Mouse (Mus musculus): Measurements from ENCODE around the gene Fam43b.
"Not testable (repeated sequence)": the region's sequence is repeated elsewhere in the genome, so short reads cannot be mapped to it uniquely, and the experiment has no call there.

The Fam43b gene

DNA sequence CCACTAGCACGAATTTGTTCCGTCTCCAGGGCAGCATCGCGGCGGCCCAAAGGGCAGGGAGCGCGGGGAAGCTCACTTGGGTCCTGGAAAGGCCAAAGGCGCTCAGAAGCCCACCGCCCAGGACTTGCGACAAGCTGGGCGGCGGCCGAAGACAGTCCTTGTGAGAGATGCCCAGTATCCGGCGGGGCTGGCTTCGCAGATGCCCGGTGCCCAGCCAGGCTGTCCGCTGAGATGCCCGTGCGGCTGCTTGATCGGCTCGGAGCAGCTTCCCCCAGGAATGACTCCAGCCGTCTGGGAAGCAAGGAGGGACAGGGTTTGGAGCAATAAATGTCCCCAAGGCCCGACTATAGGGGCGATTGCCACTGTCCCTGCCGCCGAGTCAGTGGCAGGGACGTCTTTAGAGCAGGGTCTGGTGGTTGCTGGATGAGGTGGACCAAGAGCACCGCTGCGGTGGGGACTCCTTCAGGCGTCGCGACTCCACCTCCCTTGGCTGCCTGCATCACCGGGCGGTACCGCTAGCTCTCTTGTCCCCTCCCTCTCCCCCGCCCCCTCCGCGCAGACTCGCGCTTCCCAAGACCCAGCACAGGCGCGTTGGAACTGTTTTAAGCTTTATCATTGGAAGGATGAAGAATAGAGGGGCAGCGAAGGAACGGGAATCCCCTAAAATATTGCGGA lies at the start of gene Fam43b:
Gene Fam43b (minus strand): TSS at position 558 of the 675 bp plus-strand sequence.
- no peak for DNase-seq (ENCODE audit: low spot score in 2 of 2)

DNA sequence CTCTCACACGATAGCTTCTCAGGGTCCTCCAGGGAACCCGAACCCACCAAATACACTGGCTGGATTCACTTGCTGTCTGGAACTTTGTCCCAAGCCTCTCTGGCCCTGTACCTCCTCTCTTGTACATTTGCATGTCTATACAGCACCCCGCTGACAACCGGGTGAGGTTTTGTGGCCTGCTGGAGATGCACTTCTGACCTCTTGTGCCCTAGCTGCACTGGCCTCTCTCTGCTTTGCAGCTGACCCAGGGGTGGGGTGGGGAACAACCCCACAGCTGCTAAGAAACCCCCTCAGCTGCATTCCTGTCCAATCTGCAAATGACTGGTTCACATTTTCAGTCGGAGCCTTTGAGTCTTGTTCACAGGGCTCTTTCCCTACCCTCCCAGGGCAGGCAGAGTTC lies 48.6 kb upstream of the Fam43b start:
- no peak for DNase-seq (ENCODE audit: low spot score in 2 of 2)

DNA sequence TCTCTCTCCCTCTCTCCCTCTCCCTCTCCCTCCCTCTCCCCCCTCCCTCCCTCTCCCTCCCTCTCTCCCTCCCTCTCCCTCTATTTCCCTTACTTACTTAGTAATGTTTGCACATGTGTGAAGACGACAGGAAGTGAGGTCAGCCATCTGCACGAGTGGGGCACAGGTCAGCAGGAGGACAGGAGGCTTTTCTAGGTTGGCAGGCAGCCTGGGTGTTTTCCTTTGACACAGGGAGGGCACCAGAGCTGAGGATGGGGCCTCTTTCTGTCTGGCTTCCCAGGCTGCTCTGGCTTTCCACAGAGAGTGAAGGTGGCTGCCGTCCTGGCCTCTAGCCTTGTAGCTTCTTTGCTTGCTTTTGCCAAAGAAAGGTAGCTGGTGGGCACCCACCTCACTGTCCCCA lies 43.7 kb upstream of the Fam43b start:
- DNase-seq (ENCODE audit: low spot score in 2 of 2): no peak

DNA sequence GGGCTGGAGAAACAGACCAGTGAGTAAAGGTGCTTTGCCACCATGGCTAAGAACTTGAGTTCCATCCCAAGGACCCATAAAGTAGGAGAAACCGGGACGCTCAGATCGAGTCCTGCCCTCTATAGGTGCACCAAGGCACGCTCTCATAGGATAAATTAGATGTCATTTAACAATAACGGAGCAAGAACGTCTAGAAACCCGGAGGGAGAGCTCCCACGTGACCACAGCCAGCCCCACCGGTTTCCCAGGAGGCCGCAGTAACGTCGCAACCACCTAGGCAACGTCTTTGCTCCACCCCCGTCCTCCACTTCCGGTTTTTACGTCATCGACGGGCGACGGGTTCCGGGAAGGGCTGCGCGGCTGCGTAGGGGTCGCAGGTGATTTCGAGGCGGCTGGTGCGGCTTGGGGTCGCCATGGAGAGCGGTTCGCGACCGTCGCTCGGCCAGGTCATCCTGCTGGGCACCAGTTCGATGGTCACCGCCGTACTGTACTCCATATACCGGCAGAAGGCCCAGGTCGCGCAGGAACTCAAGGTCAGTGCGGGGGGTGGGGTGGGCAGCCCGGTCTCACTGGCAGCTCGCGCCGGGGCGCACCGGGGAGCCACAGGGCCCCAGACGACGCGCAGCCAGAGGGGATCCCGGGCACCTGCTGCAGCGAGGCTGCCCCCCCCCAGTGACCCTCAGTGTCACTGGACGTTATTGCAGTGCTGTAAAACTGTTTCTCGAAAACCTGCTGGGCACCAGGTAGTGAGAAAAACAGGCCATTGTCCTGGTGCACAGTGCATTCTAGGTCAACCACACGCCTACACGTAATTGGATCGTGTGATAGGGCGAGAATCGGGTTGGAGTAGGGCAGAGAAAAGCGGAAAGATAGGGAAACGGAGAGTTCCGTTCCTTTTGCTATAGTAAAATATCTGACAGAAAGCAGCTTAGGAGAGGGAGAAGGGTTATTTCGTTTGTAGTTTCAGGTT lies 38.3 kb upstream of the Fam43b start, which contains the start of gene Mul1:
Gene Mul1 (plus strand): TSS at position 325 of the 970 bp plus-strand sequence.
- peak; percentile 94 for DNase-seq (ENCODE audit: low spot score in 2 of 2)

DNA sequence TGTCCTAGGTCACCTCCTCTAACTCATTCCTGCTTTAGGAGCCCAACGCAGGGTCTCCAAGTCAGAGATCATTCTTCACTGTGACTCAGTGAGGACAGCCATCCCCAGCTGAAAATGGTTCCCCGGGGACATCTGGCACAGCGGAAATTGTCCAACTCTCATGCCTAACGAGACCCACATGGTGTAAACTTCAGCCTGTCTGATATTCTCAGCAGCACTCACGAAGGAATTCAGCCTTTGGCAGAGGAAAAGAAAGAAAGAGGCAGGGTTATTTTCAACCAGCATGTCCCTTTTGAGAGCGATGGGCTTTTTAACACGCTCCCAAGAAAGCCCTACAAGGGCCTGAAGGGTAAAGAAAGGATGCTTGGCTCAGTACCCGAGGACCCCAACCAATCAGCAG lies 35.0 kb upstream of the Fam43b start:
- no peak for DNase-seq (ENCODE audit: low spot score in 2 of 2)

DNA sequence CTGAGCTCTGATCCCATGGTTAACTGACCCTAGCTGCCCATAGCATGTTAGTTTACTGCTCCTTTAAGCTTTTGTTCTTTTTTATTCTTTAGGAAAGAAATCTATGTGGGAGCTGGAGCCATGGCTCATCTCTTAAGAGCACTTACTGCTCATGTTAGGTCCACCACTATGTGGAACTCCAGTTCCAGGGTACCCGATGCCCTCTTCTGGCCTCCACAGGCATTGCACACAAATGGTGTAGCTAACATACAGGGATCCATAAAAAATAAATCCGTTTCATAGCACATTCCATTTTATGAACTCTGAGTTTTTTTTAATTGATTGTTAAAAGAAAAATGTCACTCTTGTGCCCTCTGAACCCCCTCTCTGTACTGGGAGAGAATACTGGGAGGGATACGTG lies 33.5 kb upstream of the Fam43b start:
- no peak for DNase-seq (ENCODE audit: low spot score in 2 of 2)

DNA sequence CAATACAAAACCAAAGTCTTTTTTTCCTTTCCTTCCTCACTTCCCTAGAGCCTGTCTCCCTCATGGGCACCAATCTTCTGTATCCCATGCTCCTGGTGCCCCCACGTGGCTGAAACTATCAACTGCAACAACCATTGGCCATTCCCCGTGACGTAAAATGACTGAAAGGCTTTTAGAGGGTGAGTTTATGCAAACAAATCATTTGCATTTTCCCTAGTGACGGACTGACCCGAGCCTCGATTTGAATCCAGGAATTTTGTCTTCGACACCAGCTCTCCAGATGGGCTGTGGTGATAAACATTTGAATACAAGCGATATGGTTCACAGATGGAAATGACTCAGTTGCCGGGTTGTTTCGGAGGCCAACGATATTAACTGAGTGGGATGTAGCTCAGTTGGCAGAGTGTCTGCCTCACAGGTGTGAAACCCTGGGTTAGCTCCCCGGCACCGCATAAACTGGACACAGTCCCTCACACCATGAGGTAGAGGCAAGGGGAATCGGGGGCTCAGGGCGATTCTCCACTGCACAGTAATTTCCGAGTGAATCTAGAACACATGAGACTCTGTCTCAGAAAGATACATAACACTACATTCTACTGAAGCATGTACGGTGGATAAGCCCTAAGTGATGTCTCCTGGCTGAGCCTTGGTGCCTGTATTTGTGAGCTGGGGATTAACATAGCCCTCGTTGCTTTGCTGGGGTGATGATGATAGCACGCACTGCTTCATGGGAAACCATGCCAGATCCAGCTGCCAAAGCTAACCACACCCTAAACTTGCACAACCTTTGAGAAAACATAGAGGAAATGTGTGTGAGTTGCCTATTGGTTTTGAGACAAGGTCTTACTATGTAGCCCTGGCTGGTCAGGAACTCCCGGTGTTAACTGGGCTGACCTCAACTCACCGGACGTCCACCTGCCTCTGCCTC lies 30.7 kb upstream of the Fam43b start:
- peak; percentile 75 to 85 for DNase-seq (ENCODE audit: low spot score in 2 of 2)

DNA sequence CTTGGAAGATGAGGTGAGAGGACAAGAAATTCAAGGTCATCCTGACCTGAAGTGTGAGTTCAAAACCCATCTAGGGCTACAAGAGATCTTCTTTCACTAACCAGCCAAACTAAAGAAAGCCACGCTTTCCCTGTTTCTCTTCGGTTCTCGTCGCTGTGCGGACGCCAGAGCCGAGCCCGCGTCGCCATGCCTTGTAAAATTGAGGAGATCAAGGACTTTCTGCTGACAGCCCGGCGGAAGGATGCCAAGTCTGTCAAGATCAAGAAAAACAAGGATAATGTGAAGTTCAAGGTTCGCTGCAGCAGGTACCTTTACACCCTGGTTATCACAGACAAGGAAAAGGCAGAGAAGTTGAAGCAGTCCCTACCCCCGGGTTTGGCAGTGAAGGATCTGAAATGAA lies 29.3 kb upstream of the Fam43b start:
- not testable (repeated sequence) for DNase-seq (ENCODE audit: low spot score in 2 of 2)

DNA sequence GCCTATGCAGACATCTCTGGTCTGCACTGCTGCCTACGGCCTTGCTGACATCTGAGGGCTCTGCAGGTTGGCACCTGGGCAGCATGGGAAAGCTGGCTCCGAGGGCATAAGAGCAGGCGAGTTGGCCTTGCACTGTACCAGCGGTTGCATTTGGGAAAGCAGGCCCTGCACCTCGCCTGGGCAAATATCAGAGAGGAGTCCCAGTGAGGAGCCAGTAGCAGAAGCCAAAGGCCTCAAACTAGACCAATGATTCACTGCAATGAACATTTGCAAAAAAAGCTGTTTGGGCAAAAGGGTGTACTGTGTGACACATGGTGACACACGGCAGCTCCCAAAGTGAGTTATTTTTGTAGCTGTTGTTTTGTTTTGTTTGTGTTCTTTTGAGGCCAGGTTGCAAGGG lies 28.7 kb upstream of the Fam43b start:
- DNase-seq (ENCODE audit: low spot score in 2 of 2): no peak

DNA sequence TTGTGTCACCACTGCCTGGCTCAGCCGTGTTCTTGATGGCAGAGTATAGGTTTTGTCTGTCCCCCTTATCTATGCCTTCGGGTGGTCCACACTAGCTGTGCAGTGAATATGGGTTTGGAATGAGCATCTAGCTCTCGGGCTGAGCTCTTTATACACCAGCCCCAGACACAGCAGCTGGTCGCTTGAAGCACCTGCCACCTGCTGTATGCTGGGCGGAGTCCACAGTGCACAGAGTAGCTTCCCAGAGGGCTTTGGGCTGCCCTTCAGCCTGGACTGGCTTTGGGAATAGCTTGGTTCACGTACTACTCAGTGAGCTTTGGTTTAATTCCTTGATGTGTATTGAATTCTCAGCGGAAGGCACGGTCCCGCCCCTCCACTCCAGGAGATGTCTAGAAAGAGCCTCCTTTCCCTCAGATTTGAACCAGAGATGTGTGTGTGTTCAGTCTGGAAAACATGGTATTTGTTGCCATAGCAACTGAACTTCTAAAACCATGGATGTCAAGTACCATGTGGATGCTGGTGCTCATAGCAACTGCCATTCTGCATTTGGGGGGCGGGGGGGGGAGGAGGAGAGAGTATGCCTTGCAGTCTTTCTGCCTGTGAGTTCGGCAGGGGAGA lies 22.1 kb upstream of the Fam43b start:
- no peak for DNase-seq (ENCODE audit: low spot score in 2 of 2)

DNA sequence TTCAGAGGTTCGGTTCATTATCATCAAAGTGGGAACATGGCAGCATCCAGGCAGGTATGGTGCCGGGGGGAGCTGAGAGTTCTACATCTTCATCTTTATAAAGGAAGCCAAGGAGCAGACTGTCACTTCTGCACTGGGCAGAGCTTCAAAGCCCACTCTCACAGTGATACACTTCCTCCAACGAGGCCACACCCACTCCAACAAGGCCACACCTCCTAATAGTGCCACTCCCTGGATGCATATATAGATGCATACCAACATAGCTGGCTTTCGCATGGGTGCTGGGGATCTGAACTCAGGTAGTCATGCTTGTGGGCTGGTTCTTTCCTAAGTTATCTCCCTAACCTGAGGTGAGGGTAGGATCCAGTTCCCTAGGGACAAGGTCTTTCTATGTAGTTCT lies 21.6 kb upstream of the Fam43b start:
- no peak for DNase-seq (ENCODE audit: low spot score in 2 of 2)

DNA sequence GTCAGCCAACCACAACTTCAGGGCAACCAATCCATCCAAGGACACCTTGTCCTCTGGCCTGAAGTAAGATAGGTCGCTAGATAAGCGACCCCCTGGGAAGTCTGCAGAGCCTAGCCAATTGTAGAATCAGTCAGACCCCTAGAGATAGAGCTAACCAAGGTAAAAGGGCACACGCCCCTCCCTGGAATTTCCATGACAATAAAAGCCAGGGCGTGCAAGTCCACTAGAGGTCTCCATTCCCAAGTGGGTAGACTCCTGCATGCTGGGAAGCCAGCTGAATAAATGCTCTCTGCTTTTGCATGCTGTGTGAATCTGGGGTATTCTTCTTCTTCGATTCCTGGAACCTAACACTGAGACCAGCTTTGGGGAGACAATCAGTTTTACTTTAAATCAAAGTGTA lies 20.1 kb upstream of the Fam43b start:
- no peak for DNase-seq (ENCODE audit: low spot score in 2 of 2)

DNA sequence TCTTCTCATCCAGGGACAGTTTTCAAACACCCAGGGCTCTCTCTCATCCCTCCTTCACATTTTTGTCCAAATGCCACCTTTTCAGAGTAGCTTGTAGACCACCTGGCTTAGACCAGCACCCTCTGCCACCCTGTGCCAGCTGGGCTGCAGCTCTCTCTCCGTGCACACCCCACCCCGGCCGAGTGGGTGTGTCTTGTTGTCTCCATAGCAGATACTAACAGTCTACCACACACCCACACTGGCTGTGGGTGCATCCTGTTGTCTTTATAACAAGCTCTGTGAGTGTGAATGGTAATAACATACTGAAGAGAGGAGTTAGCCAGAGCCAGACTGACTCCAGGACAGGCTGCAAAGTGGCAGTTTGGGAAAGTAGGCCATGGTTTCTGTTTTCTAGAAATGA lies 19.7 kb upstream of the Fam43b start:
- no peak for DNase-seq (ENCODE audit: low spot score in 2 of 2)

DNA sequence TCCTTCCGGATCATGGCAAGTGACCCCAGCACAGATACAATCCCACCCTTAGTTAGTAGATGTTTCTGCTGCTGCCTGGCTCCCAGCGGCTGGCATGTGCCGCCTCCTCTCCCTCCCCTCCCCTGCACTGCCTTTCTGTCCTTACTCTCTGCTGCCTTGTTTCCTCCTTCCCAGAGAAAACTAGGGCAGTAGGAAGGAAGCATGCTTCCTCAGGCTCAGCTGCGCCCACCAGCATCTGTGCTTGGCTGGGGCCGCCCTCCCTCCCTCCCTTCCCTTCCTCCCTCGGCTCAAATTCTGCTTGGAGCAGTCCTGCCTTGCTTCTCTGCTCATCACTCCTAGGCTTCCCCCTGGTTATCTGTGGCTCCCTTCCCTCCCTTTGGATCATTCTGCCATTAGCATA lies 18.4 kb upstream of the Fam43b start:
- DNase-seq (ENCODE audit: low spot score in 2 of 2): peak in 1 of 2 experiments; percentile 21

DNA sequence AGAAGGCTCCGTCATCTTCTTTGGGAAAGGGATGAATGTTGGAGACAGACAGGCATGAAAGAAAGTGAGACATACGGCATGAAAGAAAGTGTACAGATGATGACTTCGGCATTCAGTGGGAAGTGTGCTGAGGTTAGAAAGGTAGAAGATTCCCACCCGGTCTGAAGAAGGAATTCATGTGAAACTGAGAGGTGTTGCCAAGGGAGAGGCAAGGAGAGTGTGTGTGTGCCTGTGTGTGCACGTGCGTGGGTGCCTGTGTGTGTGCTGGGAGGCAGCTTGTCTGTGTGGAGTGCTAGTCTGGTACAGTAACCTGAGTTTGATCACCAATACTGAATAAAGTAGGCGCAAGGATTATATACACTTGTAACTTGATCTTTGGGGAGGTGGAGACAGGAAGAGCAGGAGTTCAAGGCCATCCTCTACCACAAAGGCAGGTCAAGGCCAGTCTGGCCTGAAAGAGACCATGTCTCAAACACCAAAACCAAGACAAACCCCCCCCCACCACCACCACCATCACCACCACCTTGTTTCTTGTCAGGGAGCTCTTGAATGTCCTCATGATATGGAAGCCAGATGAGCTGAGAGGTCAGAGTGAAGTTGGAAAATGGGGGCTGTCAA lies 15.3 kb upstream of the Fam43b start:
- DNase-seq (ENCODE audit: low spot score in 2 of 2): no peak

DNA sequence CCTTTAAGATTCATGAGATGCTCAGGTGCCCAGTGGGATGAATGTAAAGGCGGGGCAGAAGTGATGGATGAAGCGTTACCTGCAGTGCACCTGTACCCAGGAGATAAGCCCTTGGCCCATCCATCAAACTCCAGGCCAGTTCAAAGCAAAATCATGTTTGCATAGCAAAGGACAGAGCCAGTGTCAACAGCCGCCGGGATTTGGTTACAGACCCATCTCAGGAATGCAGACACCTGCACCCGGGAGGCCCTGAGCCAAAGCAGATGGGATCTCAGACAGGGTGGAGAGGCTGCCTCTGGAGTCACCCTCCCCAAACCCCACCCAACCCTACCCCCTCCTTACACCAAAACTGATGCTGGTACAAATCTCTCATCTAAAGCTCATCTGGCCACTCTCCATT lies 14.7 kb upstream of the Fam43b start:
- no peak for DNase-seq (ENCODE audit: low spot score in 2 of 2)

DNA sequence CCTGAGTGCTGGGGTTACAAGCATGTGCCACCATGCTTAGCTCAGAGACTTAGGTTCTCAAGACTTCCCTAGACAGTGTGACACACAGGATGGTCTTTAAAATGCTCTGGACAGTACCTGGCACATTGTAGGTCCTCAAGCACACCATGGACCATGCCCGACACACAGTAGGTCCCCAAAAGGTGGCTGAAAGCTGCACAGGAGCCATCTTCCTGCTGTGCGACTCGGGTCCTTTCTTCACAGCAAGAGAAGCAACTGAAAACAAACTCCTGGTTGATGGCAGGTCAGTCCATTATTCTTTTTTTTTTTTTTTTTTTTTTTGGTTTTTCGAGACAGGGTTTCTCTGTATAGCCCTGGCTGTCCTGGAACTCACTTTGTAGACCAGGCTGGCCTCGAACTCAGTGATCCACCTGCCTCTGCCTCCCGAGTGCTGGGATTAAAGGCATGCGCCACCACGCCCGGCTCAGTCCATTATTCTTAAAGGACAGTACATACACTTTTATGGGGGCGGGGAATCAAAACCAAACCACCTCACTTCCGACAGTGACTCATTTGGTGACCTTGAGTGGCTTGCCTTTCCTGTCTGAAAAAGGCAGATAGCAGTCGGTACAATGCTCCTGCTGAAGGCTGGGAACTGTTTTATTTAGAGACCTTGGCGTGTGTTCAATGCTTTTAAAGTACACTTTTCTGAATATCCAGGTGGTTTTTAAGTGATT lies 11.3 kb upstream of the Fam43b start:
- DNase-seq (ENCODE audit: low spot score in 2 of 2): peak; percentile 17 to 33

DNA sequence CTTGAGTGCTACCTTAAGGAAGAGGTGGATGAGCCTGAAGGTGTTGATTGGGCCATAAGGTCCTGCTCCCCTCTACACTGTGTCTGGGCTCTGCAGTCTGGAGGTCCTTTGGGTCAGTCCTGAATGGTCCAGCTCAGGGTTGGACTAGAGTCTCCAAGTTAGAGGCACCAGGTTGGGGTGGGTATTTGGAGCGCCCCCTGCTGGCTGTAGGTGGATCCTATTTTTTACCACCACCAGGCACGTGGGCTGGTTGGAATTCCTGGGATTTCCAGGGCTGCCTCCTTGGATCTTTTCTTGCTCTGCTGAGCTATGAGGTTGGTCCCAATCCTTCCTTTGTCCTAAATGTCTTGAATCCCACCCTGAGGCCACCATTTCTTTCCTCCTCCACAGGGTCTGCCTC lies 8.5 kb upstream of the Fam43b start:
- peak in 1 of 2 experiments; percentile 11 for DNase-seq (ENCODE audit: low spot score in 2 of 2)

DNA sequence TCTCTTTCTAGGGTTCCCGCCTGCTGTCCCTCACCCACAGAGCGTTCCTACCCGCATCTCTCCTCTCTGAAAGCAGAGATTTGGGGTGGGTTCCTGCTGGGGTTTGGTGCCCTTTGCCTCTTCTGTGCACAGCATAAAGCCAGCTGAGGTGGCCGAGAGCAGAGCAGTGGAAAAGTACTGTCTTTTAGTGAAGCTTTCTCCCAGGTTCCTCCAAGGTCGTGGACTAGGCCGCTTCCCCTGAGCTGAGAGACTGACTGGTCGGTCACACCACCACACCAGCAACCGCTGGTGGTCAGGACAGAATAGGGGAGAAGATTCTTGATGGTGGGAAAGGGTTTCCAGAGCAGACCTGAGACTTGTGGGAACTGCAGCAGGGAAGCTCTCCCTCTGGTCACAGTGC lies 383 bp upstream of the Fam43b start:
- no peak for DNase-seq (ENCODE audit: low spot score in 2 of 2)

Data from heart, adult 9 months (tissue).